ENCODE assay signal across 14 mouse cellular contexts in genomic region chr3:115924401-115925190, GRCm38 (mm10). TPM values are rescaled to one million over a fixed set of nuclear protein-coding genes. Genes with fewer than 3 reads are reported as not detected.
DNase-seq lines count a peak whose midpoint lies in the region; ATAC-seq and TF ChIP-seq lines count a peak whose summit lies in the region.
"Had no signal": no experiment of that assay in that cellular context is flagged by ENCODE, and none has a peak within 500 bp of the region (broad histone marks: within the 10 kb centered on the region; RNA-seq: fewer than 3 reads in every experiment).

No protein-coding gene starts in this region.

- H3K4me1 ChIP-seq in embryonic facial prominence, embryonic 14.5 days (ENCODE audit: control insufficient read depth, insufficient read depth, low read length), result no peaks in the 10 kb centered on the region
- no peaks in the 10 kb centered on the region for H3K4me1 ChIP-seq in embryonic facial prominence, embryonic 10.5 days
- H3K4me1 ChIP-seq in intestine, postnatal 0 days (replicated peaks; ENCODE audit: control insufficient read depth, insufficient read depth, low read length), result no peaks in the 10 kb centered on the region
- H3K4me1 ChIP-seq: forebrain, embryonic 12.5 days; limb, embryonic 12.5 days had no signal

- H3K27ac ChIP-seq in embryonic facial prominence, embryonic 14.5 days (replicated peaks; ENCODE audit: low read depth, low read length), result no peak overlapping the region
- H3K27ac ChIP-seq in embryonic facial prominence, embryonic 10.5 days (replicated peaks), result no peak overlapping the region
- H3K27ac ChIP-seq in intestine, postnatal 0 days (ENCODE audit: low read depth, low read length), result no peak overlapping the region
- H3K27ac ChIP-seq: forebrain, embryonic 12.5 days; limb, embryonic 12.5 days had no signal

- 91% methylated on average over 4 of the region's 4 CpGs for WGBS in embryonic facial prominence, embryonic 14.5 days
- 94% methylated on average over 4 of the region's 4 CpGs for WGBS in embryonic facial prominence, embryonic 10.5 days
- WGBS in intestine, postnatal 0 days, result 64% methylated on average over 4 of the region's 4 CpGs

- no peak overlapping the region for H3K4me2 ChIP-seq in embryonic facial prominence, embryonic 14.5 days (ENCODE audit: low read depth, low read length)
- H3K4me2 ChIP-seq in intestine, postnatal 0 days (replicated peaks; ENCODE audit: low read depth), result no peak overlapping the region
- H3K4me2 ChIP-seq: forebrain, embryonic 12.5 days; limb, embryonic 12.5 days had no signal

- H3K4me3 ChIP-seq in embryonic facial prominence, embryonic 14.5 days (ENCODE audit: low read depth, low read length), result no peak overlapping the region
- H3K4me3 ChIP-seq in embryonic facial prominence, embryonic 10.5 days, result no peak overlapping the region
- no peak overlapping the region for H3K4me3 ChIP-seq in intestine, postnatal 0 days (ENCODE audit: low read depth, low read length)
- H3K4me3 ChIP-seq: forebrain, embryonic 12.5 days; limb, embryonic 12.5 days had no signal

- H3K27me3 ChIP-seq in embryonic facial prominence, embryonic 14.5 days (replicated peaks; ENCODE audit: control insufficient read depth, insufficient read depth, low read length), result no peaks in the 10 kb centered on the region
- no peaks in the 10 kb centered on the region for H3K27me3 ChIP-seq in embryonic facial prominence, embryonic 10.5 days (replicated peaks; ENCODE audit: low read depth, poor library complexity, severe bottlenecking)
- H3K27me3 ChIP-seq in intestine, postnatal 0 days (replicated peaks; ENCODE audit: control insufficient read depth, insufficient read depth, low read length), result no peaks in the 10 kb centered on the region
- H3K27me3 ChIP-seq: forebrain, embryonic 12.5 days; limb, embryonic 12.5 days had no signal

- no peak for ATAC-seq in embryonic facial prominence, embryonic 14.5 days (ENCODE audit: low read depth)
- ATAC-seq in intestine, postnatal 0 days, result peak; percentile 53; the same call in 1 of the 2 replicates
- ATAC-seq in monocyte, adult 5-6 weeks (replicated peaks; ENCODE audit: insufficient number of reproducible peaks, low FRiP score, low TSS enrichment, poor library complexity, severe bottlenecking), result no peak
- ATAC-seq: hindbrain, embryonic 16.5 days had no signal

- H3K9ac ChIP-seq in embryonic facial prominence, embryonic 14.5 days (ENCODE audit: low read depth, low read length), result no peak overlapping the region
- no peak overlapping the region for H3K9ac ChIP-seq in intestine, postnatal 0 days (ENCODE audit: low read depth, low read length)
- H3K9ac ChIP-seq: forebrain, embryonic 12.5 days; limb, embryonic 12.5 days had no signal

- no peaks in the 10 kb centered on the region for H3K9me3 ChIP-seq in embryonic facial prominence, embryonic 14.5 days (ENCODE audit: control insufficient read depth, low read length)
- H3K9me3 ChIP-seq in embryonic facial prominence, embryonic 10.5 days, result no peaks in the 10 kb centered on the region
- no peaks in the 10 kb centered on the region for H3K9me3 ChIP-seq in intestine, postnatal 0 days (ENCODE audit: control insufficient read depth)
- H3K9me3 ChIP-seq: forebrain, embryonic 12.5 days; limb, embryonic 12.5 days had no signal

- peaks cover 24% of the 10 kb centered on the region; the same call in 1 of the 2 replicates for H3K36me3 ChIP-seq in embryonic facial prominence, embryonic 14.5 days (ENCODE audit: control insufficient read depth, insufficient read depth, low read length)
- H3K36me3 ChIP-seq in embryonic facial prominence, embryonic 10.5 days (replicated peaks), result peaks cover 43% of the 10 kb centered on the region
- H3K36me3 ChIP-seq in intestine, postnatal 0 days (ENCODE audit: control insufficient read depth, insufficient read depth), result peaks cover 12% of the 10 kb centered on the region; the same call in 1 of the 2 replicates

- TF ChIP-seq CTCF in intestine, postnatal 0 days (IDR thresholded peaks at IDR 0.05; ENCODE audit: low read depth), result no peak

- DNase-seq in embryonic facial prominence, embryonic 14.5 days (ENCODE audit: low spot score), result peak; percentile 25
- no peak for DNase-seq in embryonic facial prominence, embryonic 10.5 days (ENCODE audit: low spot score)
- peak; percentile 6 to 28 for DNase-seq in heart, adult 9 months (ENCODE audit: low spot score in 2 of 2)
- peak; percentile 19 for DNase-seq in lung, postnatal 14 days
- DNase-seq in thymus, postnatal 14 days, result no peak
- DNase-seq in adipocyte (ENCODE audit: low spot score), result no peak
- DNase-seq: B cell, adult 2 months; gastrocnemius, postnatal 25 days; retina, postnatal 1 day had no signal

RNA-seq across cellular contexts. Expression of gene Dph5, which starts 37.0 kb away (rescaled TPM):
- polyA plus RNA-seq in embryonic facial prominence, embryonic 14.5 days (2014; fragmentation: Nextera tagmentation; extraction: Ambion mirVana), result 19.9 and 22.3 TPM in 2 replicates
- 30.4 and 30.5 TPM in 2 replicates for polyA plus RNA-seq in embryonic facial prominence, embryonic 10.5 days (2016; fragmentation: Nextera tagmentation; extraction: Ambion mirVana)
- 14.0 and 14.8 TPM in 2 replicates for polyA plus RNA-seq in intestine, postnatal 0 days (2015; fragmentation: Nextera tagmentation; extraction: Ambion mirVana)
- 29.4 to 35.9 TPM (median 30.0 TPM) in 3 replicates for total RNA-seq in monocyte, adult 5-6 weeks (2017)

Comparison
In these comparisons a context has a peak if more than half of its experiments do, and no peak if none do; other contexts are left out.
1. DNase-seq: peak in embryonic facial prominence, embryonic 14.5 days (single experiment), heart, adult 9 months (2 of 2) and lung, postnatal 14 days (single experiment); none in embryonic facial prominence, embryonic 10.5 days (single experiment), thymus, postnatal 14 days (single experiment) and adipocyte (single experiment).